Mouse (Mus musculus) kidney, postnatal 14 days (tissue): ENCODE results near the gene Cklf.
"Not testable (repeated sequence)": the region's sequence is repeated elsewhere in the genome, so short reads cannot be mapped to it uniquely, and the experiment has no call there.

Experiments used
- DNase-seq: peaks from one replicate; pipeline ENCODE4 v3.0.0; 2022; ENCODE audit warnings: mixed read lengths

Cklf gene

GRCm38 (mm10) chr8:104250439-104251367 lies at the start of gene Cklf:
Gene Cklf, plus strand, starts transcription at chr8:104250861.
- DNase-seq = peak; percentile 93

GRCm38 (mm10) chr8:104201622-104202021 lies 49.0 kb upstream of the Cklf start:
- no peak for DNase-seq

DNA sequence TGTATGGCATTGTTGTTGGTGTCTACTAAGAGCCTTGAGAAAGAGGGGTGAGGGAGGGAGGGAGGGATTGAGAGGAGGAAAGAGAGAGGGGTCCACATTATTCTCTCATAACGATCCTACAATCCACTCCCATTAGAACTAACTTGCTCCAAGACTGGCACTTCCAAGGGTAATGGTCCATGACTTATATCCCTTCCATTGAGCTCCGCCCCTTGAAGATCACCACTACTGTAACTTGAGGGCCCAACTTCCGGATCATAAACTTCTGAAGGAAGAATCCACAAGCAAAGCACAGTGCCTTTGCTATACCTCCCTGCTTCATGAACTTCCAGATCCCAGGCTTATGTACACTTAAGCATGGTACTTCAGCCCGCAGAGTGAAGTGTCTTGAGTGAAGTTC lies 48.3 kb upstream of the Cklf start:
- DNase-seq = no peak

- DNase-seq = no peak
Observed at GRCm38 (mm10) chr8:104205292-104205691, 45.4 kb upstream of the Cklf start.

GRCm38 (mm10) chr8:104217601-104218000 lies 33.1 kb upstream of the Cklf start:
- no peak for DNase-seq

DNA sequence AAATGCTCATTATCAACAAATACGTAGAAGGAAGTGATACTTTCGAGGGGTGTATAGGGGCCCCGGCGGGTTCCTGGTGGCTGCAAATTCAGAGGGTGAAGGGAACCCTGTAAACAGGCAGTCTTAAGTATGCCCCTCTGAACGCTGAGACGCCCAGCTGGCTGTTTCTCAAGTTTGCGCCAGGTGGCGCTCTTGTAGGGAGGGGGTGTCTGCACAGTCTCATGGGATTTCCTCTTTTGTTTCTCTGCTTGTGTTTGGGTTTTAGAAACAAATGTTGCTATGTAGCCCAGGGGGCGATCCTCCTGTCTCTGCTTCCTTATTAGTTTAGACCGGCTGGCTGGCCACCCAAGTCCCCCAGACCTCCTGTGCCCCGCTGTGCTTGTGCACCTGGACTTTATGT lies 31.6 kb upstream of the Cklf start:
- peak; percentile 20 for DNase-seq

DNA sequence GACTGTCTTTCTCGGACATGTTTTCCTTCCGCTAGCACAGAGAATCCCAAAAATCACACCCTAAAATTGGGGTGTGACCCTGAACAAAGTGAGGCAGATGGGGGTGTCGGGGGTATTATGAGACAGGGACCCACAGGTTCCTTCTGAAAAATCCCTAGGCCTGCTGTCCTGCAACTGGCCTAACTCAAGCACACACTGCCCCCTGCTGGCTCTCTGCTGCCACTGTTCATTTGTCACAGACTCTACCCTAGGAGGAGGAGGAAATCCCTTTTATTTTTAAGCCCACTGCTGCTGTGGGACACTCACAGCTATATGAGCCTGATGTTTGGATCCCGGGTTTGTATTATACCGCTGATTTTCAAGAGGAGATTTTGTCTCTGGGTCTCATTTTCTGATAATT lies 30.9 kb upstream of the Cklf start:
- peak; percentile 78 for DNase-seq

DNA sequence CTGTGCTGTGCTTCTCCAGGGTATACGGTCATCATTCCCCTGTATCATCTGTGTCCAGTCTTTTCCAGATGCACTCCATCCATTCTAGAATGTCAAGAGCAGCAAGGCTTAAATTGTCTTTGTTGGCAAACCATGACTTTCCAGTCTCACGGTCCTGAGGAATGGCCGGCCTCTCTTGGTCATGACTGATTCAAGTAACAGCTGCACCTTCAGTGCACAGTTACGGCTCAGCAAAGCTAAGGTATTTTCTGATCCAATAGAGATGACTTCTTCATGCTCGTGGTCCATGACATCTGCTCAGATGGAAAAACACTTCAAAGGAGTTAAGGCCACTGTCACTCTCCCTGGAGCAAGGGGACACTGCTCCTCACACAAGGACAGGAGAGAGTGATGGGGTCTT lies 23.6 kb upstream of the Cklf start:
- no peak for DNase-seq

GRCm38 (mm10) chr8:104230377-104230776 lies 20.3 kb upstream of the Cklf start:
- no peak for DNase-seq

DNA sequence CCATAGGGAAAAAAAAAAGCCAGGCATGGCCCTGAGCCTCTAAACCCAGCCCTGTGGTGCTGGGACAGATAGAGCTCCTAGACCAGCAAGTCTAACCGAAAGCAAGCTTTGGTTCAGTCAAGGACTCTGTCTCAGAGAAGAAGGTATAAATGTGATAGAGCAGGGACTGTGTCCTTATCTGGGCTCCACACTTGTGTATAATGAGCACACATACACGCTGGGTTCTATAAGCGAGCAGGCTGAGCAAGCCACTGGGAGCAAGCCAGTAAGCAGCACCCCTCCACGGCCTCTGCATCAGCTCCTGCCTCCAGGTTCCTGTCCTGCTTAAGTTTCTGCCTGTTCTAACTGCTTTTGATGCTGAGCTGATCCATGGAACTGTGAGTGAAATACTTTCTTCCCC lies 18.6 kb upstream of the Cklf start:
- no peak for DNase-seq

GRCm38 (mm10) chr8:104232919-104233318 lies 17.7 kb upstream of the Cklf start:
- no peak for DNase-seq

GRCm38 (mm10) chr8:104234573-104234972 lies 16.1 kb upstream of the Cklf start:
- no peak for DNase-seq

DNA sequence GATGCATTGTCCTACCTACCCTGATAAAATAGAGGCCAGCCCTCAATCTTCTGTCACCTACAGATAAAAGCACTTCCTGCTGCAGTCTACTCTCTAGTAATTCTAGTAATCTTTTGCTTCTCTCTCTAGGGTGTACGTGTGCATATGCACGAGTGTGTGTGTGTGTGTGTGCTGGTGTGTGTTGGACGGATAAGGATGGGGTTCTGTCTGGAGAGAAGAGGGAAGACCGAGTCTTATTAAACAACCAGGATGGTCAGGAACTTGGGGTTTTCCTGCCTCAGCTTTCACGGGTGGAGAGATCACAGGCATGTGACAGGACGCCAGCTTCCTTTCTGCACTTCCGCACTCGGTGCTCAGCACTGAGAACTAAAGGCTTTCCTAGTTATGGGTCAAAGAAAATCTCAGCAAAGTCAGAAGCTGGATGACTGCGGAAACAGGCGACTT lies 11.2 kb upstream of the Cklf start:
- peak; percentile 9 for DNase-seq

DNA sequence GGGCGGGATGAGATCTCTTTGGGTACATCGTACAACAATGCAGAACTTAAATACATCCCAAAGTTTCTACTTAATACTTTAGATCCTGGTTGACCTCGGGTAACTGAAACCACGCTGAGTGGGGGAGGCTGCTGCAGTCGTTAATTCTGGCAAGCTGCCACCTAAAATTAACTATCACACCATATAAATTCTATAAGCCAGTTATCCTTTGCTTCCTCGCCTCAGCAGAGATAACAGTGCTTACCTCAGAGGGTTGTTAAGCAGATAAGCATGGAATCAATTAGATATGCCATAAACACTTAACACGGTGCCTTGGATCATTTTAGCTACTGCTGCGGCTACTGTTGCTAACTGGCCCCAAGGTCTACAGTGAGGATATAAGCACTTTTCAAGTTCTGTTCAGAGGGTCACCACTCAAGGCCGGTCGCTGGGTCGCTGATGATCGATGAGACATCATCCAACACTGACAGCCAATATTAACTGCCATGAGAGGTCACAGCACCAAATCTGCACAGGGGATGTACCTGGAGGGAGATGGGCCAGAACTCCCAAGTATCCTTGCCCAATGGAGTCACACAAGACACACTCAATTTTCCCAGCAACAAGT lies 8.5 kb upstream of the Cklf start:
- no peak for DNase-seq

DNA sequence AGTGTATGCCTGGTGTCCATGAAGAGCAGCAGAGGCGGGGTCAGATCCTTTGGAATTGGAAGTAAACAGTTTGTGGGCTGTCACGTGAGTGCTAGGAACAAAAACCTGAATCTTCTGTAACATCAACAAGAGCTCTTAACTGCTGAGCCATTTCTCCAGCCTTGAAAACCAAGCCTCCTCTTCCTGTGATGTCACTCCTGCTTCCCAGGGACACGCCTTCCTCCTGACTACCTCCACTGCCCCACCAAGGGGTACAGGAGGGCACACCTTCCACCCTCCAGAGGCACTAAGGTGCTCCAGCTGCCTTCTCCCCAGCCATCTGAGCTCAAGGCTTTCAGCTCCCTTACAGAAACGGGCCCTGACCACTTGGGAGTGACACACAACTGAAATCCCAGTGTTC lies 4.0 kb upstream of the Cklf start:
- no peak for DNase-seq

- peak; percentile 29 for DNase-seq
Observed at GRCm38 (mm10) chr8:104247054-104247907, 3.4 kb upstream of the Cklf start.

GRCm38 (mm10) chr8:104247908-104248275 lies 2.8 kb upstream of the Cklf start:
- peak; percentile 13 for DNase-seq

DNA sequence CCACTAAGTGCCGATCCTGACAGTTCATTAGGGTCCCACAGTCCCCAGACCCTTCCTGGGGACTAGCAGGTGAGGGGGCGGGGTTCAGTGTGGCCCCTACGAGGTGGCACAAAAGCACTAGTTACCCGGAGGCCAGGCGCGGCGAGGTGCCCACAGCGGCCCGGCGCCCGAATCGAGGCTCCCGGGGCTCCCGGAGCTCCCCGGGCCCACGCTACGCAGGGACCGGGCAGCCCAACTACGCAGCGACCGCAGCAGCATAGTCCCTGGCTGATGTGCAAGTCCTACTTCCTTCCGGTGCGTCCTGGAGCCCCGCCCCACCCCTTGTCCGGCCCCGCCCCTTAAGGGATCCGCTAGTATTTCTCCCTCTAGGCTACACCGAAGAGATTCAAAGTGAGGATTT lies 2.4 kb upstream of the Cklf start, which contains the start of gene Tk2:
Tk2 (minus strand) TSS at position 283 of the 400 bp plus-strand sequence.
- peak; percentile 87 for DNase-seq

- no peak for DNase-seq
Observed at GRCm38 (mm10) chr8:104249442-104249996, 1.1 kb upstream of the Cklf start.

DNA sequence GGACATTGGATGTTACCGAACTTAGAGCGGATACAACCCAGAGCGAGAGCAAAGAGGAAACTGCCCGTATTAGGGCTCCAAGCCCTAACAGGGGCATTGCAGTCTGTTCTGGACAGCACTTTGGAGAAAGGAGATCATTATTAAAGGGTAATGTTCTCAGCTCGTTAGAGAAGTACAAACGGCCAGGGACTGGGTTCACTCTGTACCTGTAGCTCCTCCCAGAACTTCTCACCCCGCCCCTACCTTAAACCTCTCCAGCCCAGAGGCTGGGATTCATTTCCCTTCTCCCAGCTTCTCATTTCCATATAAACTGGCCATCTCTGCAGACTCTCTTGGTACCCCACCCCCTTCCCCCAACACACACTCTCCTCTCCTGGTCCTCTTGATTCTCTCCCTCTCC lies 800 bp downstream of the Cklf start:
- peak; percentile 31 for DNase-seq

GRCm38 (mm10) chr8:104253016-104253415 lies 2.4 kb downstream of the Cklf start:
- DNase-seq = no peak

- not testable (repeated sequence) for DNase-seq
Observed at GRCm38 (mm10) chr8:104261802-104262201, 11.1 kb downstream of the Cklf start.
